Mouse (Mus musculus) spleen, adult 10 weeks (tissue): Measurements from ENCODE around the gene Csad. TPM values are rescaled to one million over a fixed set of nuclear protein-coding genes. Genes with fewer than 3 reads are reported as not detected.

Experiments
- polyA plus RNA-seq: library from polyadenylated mRNA; stranded (reverse); fragments of 350-450 nt; fragmentation: Illumina TruSeq; extraction: RNeasy Lipid Tissue Mini Kit (QIAGEN cat#74804); gene quantifications from one replicate; pipeline ENCODE4 v1.2.3, GENCODE M21; 2015; ENCODE audit warnings: low replicate concordance; ENCODE audit not compliant: insufficient read depth

The Csad gene
- polyA plus RNA-seq, result 23.7 TPM

GRCm38 (mm10) chr15:102204674-102205505 lies at the start of gene Csad:
Csad (minus strand) TSS chr15:102204724.

GRCm38 (mm10) chr15:102231748-102232147 lies 27.2 kb upstream of the Csad start, which contains the start of gene Itgb7:
Itgb7 (minus strand) TSS chr15:102231944.

GRCm38 (mm10) chr15:102202971-102203834 lies 1.3 kb downstream of the Csad start, which contains the start of gene Zfp740:
Zfp740 (plus strand) TSS chr15:102203249.

GRCm38 (mm10) chr15:102150301-102151135 lies 54.0 kb downstream of the Csad start, which contains the start of gene Soat2:
Soat2 (plus strand) TSS chr15:102150526.

GRCm38 (mm10) chr15:102144274-102144711 lies 60.2 kb downstream of the Csad start, which contains the start of gene Igfbp6:
Igfbp6 (plus strand) TSS chr15:102144362.

GRCm38 (mm10) chr15:102136129-102136758 lies 68.3 kb downstream of the Csad start, which contains the start of gene Spryd3:
Spryd3 (minus strand) TSS chr15:102136234.

Other genes starting within 250 kb of the Csad start
- 0.19 TPM for gene Krt8, start 200.2 kb downstream of the Csad start, polyA plus RNA-seq
- gene Krt18, start 176.5 kb downstream of the Csad start, polyA plus RNA-seq, result 0.17 TPM
- 272 TPM for gene Eif4b, start 131.0 kb downstream of the Csad start, polyA plus RNA-seq
- 51.0 TPM for gene Tns2, start 104.3 kb downstream of the Csad start, polyA plus RNA-seq
- gene Spryd3, start 68.5 kb downstream of the Csad start, polyA plus RNA-seq, result 15.6 TPM
- 0.88 TPM for gene Igfbp6, start 60.4 kb downstream of the Csad start, polyA plus RNA-seq
- 1.5 TPM for gene Soat2, start 54.2 kb downstream of the Csad start, polyA plus RNA-seq
- gene Zfp740, start 1.5 kb downstream of the Csad start, polyA plus RNA-seq, result 110 TPM
- 194 TPM for gene Itgb7, start 27.2 kb upstream of the Csad start, polyA plus RNA-seq
- gene Rarg, start 52.8 kb upstream of the Csad start, polyA plus RNA-seq, result 14.3 TPM
- gene Gm9918, start 65.8 kb upstream of the Csad start, polyA plus RNA-seq, result not detected
- 13.9 TPM for gene Mfsd5, start 74.7 kb upstream of the Csad start, polyA plus RNA-seq
- 11.6 TPM for gene Espl1, start 91.5 kb upstream of the Csad start, polyA plus RNA-seq
- gene Pfdn5, start 121.4 kb upstream of the Csad start, polyA plus RNA-seq, result 442 TPM
- gene Myg1, start 127.0 kb upstream of the Csad start, polyA plus RNA-seq, result 59.6 TPM
- gene Aaas, start 146.0 kb upstream of the Csad start, polyA plus RNA-seq, result 37.3 TPM
- not detected for gene Sp7, start 162.5 kb upstream of the Csad start, polyA plus RNA-seq
- gene Sp1, start 201.4 kb upstream of the Csad start, polyA plus RNA-seq, result 84.1 TPM
- gene Amhr2, start 240.6 kb upstream of the Csad start, polyA plus RNA-seq, result 0.15 TPM